ENCODE assay signal across 28 mouse cellular contexts in genomic region chr15:11572063-11572462, GRCm38 (mm10).
A peak's percentile ranks its signal among the peaks of the same experiment; 100 is the strongest.
DNase-seq lines count a peak whose midpoint lies in the region; ATAC-seq and TF ChIP-seq lines count a peak whose summit lies in the region.
"Had no signal": no experiment of that assay in that cellular context is flagged by ENCODE, and none has a peak within 500 bp of the region (broad histone marks: within the 10 kb centered on the region; RNA-seq: fewer than 3 reads in every experiment).

No protein-coding gene starts in this region.

- H3K9ac ChIP-seq in kidney, embryonic 16.5 days (replicated peaks; ENCODE audit: low read length): no peak overlapping the region
- H3K9ac ChIP-seq: embryonic facial prominence, embryonic 13.5 days; forebrain, embryonic 12.5 days; heart, embryonic 15.5 days; intestine, embryonic 15.5 days; liver, embryonic 15.5 days; neural tube, embryonic 12.5 days had no signal

- H3K9me3 ChIP-seq in kidney, embryonic 16.5 days (ENCODE audit: low read length): no peaks in the 10 kb centered on the region
- H3K9me3 ChIP-seq: embryonic facial prominence, embryonic 13.5 days; forebrain, embryonic 12.5 days; heart, embryonic 15.5 days; intestine, embryonic 15.5 days; limb, embryonic 10.5 days; liver, embryonic 15.5 days; neural tube, embryonic 12.5 days had no signal

- DNase-seq in adrenal gland, adult (ENCODE audit: inconsistent age in 2 of 2, low spot score in 1 of 2): peak; percentile 28 to 53
- no peak for DNase-seq in adrenal gland, postnatal 10 days
- peak; percentile 48 for DNase-seq in kidney, adult 11 months
- DNase-seq in kidney, adult 2 months: peak; percentile 81
- DNase-seq in kidney, postnatal 14 days: peak; percentile 54
- no peak for DNase-seq in cerebellum, adult 18-20 months
- DNase-seq: cerebellum, adult 2 months; cerebellum, postnatal 36 days; embryo, embryonic 11 days; gastrocnemius, postnatal 25 days; heart, adult 18-20 months; liver; midbrain, embryonic 14.5 days; retina, postnatal 1 day; right cerebral cortex, postnatal 25 days; spleen, adult 18-20 months had no signal

- no peak overlapping the region for H3K4me2 ChIP-seq in kidney, embryonic 16.5 days (replicated peaks; ENCODE audit: low read depth, low read length)
- H3K4me2 ChIP-seq: embryonic facial prominence, embryonic 13.5 days; forebrain, embryonic 12.5 days; heart, embryonic 15.5 days; intestine, embryonic 15.5 days; liver, embryonic 15.5 days; neural tube, embryonic 12.5 days had no signal

- no peaks in the 10 kb centered on the region for H3K27me3 ChIP-seq in kidney, embryonic 16.5 days (ENCODE audit: insufficient read depth, low read length)
- no peaks in the 10 kb centered on the region for H3K27me3 ChIP-seq in kidney, adult 2 months (replicated peaks; ENCODE audit: control insufficient read depth, insufficient read depth, low read length)
- H3K27me3 ChIP-seq: embryonic facial prominence, embryonic 13.5 days; forebrain, embryonic 12.5 days; heart, embryonic 15.5 days; intestine, embryonic 15.5 days; liver, embryonic 15.5 days; neural tube, embryonic 12.5 days had no signal

- no peaks in the 10 kb centered on the region for H3K36me3 ChIP-seq in kidney, embryonic 16.5 days (ENCODE audit: insufficient read depth, low read length)
- no peaks in the 10 kb centered on the region for H3K36me3 ChIP-seq in kidney, adult 2 months (ENCODE audit: control insufficient read depth, insufficient read depth, low read length)
- H3K36me3 ChIP-seq: embryonic facial prominence, embryonic 13.5 days; forebrain, embryonic 12.5 days; heart, embryonic 15.5 days; intestine, embryonic 15.5 days; limb, embryonic 10.5 days; liver, embryonic 15.5 days; neural tube, embryonic 12.5 days had no signal

- H3K4me3 ChIP-seq in kidney, embryonic 16.5 days (ENCODE audit: low read length): no peak overlapping the region
- no peak overlapping the region for H3K4me3 ChIP-seq in kidney, adult 2 months (ENCODE audit: insufficient read depth, low read depth, low read length)
- H3K4me3 ChIP-seq: embryonic facial prominence, embryonic 13.5 days; erythroblast, embryonic 14.5 days; forebrain, embryonic 12.5 days; heart, embryonic 15.5 days; intestine, embryonic 15.5 days; layer of hippocampus, adult 2 months; limb, embryonic 10.5 days; liver, embryonic 15.5 days; neural tube, embryonic 12.5 days had no signal

- ATAC-seq in kidney, embryonic 16.5 days (ENCODE audit: low FRiP score, low TSS enrichment): no peak
- ATAC-seq in activated CD4-positive, CD25-positive, alpha-beta regulatory T cell, adult 4 months: no peak
- ATAC-seq: hindbrain, embryonic 16.5 days; intestine, embryonic 15.5 days had no signal

- H3K4me1 ChIP-seq in kidney, embryonic 16.5 days (ENCODE audit: insufficient read depth, low read length): peaks cover 4% of the 10 kb centered on the region; the same call in 1 of the 2 replicates
- H3K4me1 ChIP-seq in kidney, adult 2 months (ENCODE audit: control insufficient read depth, insufficient read depth, low read length): no peaks in the 10 kb centered on the region; the same call in 1 of the 2 replicates
- H3K4me1 ChIP-seq: embryonic facial prominence, embryonic 13.5 days; forebrain, embryonic 12.5 days; intestine, embryonic 15.5 days; limb, embryonic 10.5 days; liver, embryonic 15.5 days; neural tube, embryonic 12.5 days had no signal

- TF ChIP-seq CTCF in kidney, adult 2 months (conservative IDR thresholded peaks at IDR 0.05; ENCODE audit: insufficient read depth, insufficient read length, low read depth, low read length): no peak

- no peak overlapping the region for H3K27ac ChIP-seq in kidney, embryonic 16.5 days (ENCODE audit: low read length)
- H3K27ac ChIP-seq in kidney, adult 2 months (ENCODE audit: insufficient read depth, low read depth, low read length): peak overlapping the region; percentile 42; the same call in 1 of the 2 replicates
- H3K27ac ChIP-seq: embryonic facial prominence, embryonic 13.5 days; forebrain, embryonic 12.5 days; heart, embryonic 15.5 days; intestine, embryonic 15.5 days; layer of hippocampus, adult 2 months; limb, embryonic 10.5 days; liver, embryonic 15.5 days; neural tube, embryonic 12.5 days had no signal

- no peak for TF ChIP-seq POLR2A in kidney, adult 2 months (IDR thresholded peaks at IDR 0.05; ENCODE audit: low read depth, low read length)

- WGBS in kidney, embryonic 16.5 days: 77% methylated on average over 4 of the region's 4 CpGs
- 72% methylated on average over 4 of the region's 4 CpGs for WGBS in kidney, adult 2 months

Comparison
In these comparisons a context has a peak if more than half of its experiments do, and no peak if none do; other contexts are left out.
1. DNase-seq: peak in adrenal gland, adult (2 of 2), kidney, adult 11 months (single experiment), kidney, adult 2 months (single experiment) and kidney, postnatal 14 days (single experiment); none in adrenal gland, postnatal 10 days (single experiment) and cerebellum, adult 18-20 months (0 of 2).